Mouse (Mus musculus) small intestine, adult 2 months (tissue): ENCODE data around the gene Vps18.

ENCODE experiments used
- CTCF ChIP-seq: fragments of 200-500 bp; IDR thresholded peaks from 2 replicates; pipeline ENCODE4 v1.5.1; 2012; ENCODE audit warnings: low read depth, mild to moderate bottlenecking, control low read depth, inconsistent platforms, low read length, moderate library complexity, mixed read lengths; ENCODE audit not compliant: insufficient replicate concordance, insufficient read length; ENCODE audit errors: extremely low read depth
- POLR2A ChIP-seq: fragments of 200-500 bp; IDR thresholded peaks from 2 replicates; pipeline ENCODE4 v1.6.1; 2012; ENCODE audit warnings: low read depth, mild to moderate bottlenecking, control low read depth, inconsistent platforms, low read length, moderate library complexity

DNA sequence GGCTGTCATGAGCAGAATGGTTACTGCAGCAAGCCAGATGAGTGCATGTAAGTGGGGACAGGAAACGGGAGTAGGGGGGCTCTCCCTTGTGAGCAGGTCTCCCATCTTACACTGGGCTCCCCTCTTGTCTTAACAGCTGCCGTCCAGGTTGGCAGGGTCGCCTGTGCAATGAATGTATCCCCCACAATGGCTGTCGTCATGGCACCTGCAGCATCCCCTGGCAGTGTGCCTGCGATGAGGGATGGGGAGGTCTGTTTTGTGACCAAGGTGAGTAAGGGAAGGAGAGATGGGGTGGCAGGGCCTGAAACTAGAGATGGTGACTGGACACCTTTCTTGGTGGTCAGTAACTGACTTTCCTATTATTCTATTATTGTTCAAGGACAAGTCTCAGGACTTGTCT is 40.0 kb downstream of the Vps18 start:
- TF ChIP-seq CTCF = no peak
- TF ChIP-seq POLR2A = no peak
